Mouse (Mus musculus) MEL (cell line): ENCODE measurements around the gene Tlx3. TPM values are rescaled to one million over a fixed set of nuclear protein-coding genes. Genes with fewer than 3 reads are reported as not detected.

Source experiments
- DNase-seq: peaks from one replicate; pipeline ENCODE4 v3.0.0; 2011; ENCODE audit warnings: low read depth, low spot score
- H3K27ac ChIP-seq: 2 replicates; pipeline ENCODE4 v1.5.1; 2012; ENCODE audit warnings: low read depth, mild to moderate bottlenecking, control low read depth, low read length, moderate library complexity; ENCODE audit not compliant: control insufficient read depth
- H3K27me3 ChIP-seq, 2 experiments: fragments of 150-350 bp in 1 of 2; sonication (generic) in 1 of 2; 2 replicates each; pipeline ENCODE4 v1.6.1; 2012; ENCODE audit warnings: low read length in 2 of 2, mild to moderate bottlenecking in 2 of 2, improper control_type of control experiment in 1 of 2, moderate library complexity in 1 of 2; ENCODE audit not compliant: insufficient read depth in 2 of 2, control insufficient read depth in 1 of 2
- H3K36me3 ChIP-seq, 2 experiments: 2 replicates each; pipeline ENCODE4 v1.6.1; 2012 to 2014; ENCODE audit warnings: low read length in 2 of 2, improper control_type of control experiment in 1 of 2, inconsistent platforms in 1 of 2, mild to moderate bottlenecking in 1 of 2; ENCODE audit not compliant: insufficient read depth in 2 of 2, control insufficient read depth in 1 of 2
- H3K4me1 ChIP-seq, 2 experiments: fragments of 150-350 bp in 1 of 2; sonication (generic) in 1 of 2; 2 replicates each; pipeline ENCODE4 v1.6.1; 2012; ENCODE audit warnings: low read length in 2 of 2, improper control_type of control experiment in 1 of 2, mild to moderate bottlenecking in 1 of 2; ENCODE audit not compliant: insufficient read depth in 2 of 2, control insufficient read depth in 1 of 2
- H3K4me3 ChIP-seq, 2 experiments: fragments of 150-350 bp in 1 of 2; sonication (generic) in 1 of 2; 2 replicates each; pipeline ENCODE4 v1.5.1; 2012; ENCODE audit warnings: low read depth in 2 of 2, low read length in 2 of 2, mild to moderate bottlenecking in 2 of 2, moderate library complexity in 2 of 2, control low read depth in 1 of 2, improper control_type of control experiment in 1 of 2; ENCODE audit not compliant: control insufficient read depth in 1 of 2, insufficient read depth in 1 of 2
- H3K79me2 ChIP-seq: 2 replicates; pipeline ENCODE4 v1.6.1; 2012; ENCODE audit warnings: mild to moderate bottlenecking, low read length, moderate library complexity; ENCODE audit not compliant: control insufficient read depth, poor library complexity, insufficient read depth
- H3K9ac ChIP-seq: 2 replicates; pipeline ENCODE4 v1.6.1; 2012; ENCODE audit warnings: low read depth, mild to moderate bottlenecking, control low read depth, low read length, moderate library complexity; ENCODE audit not compliant: control insufficient read depth, poor library complexity, severe bottlenecking
- H3K9me3 ChIP-seq: fragments of 150-350 bp; sonication (generic); replicated peaks from 2 replicates; pipeline ENCODE4 v1.6.1; 2012; ENCODE audit warnings: mild to moderate bottlenecking, low read length, improper control_type of control experiment, moderate library complexity; ENCODE audit not compliant: insufficient read depth
- GABPA ChIP-seq: IDR thresholded peaks from 2 replicates; pipeline ENCODE4 v1.6.1; 2012; ENCODE audit warnings: low read depth, mild to moderate bottlenecking, inconsistent platforms, low read length, improper control_type of control experiment, moderate library complexity
- MYB ChIP-seq: IDR thresholded peaks from 2 replicates; pipeline ENCODE4 v1.6.1; 2011; ENCODE audit warnings: mild to moderate bottlenecking, low read depth, low read length, improper control_type of control experiment
- MYC ChIP-seq: IDR thresholded peaks from 2 replicates; pipeline ENCODE4 v1.6.1; 2011; ENCODE audit warnings: low read depth, mild to moderate bottlenecking, low read length, improper control_type of control experiment, moderate library complexity
- POLR2A ChIP-seq, 2 experiments: IDR thresholded peaks; 2 replicates each; pipeline ENCODE4 v1.6.1; 2011 to 2012; ENCODE audit warnings: low read length in 2 of 2, mild to moderate bottlenecking in 2 of 2, control low read depth in 1 of 2, improper control_type of control experiment in 1 of 2, low read depth in 1 of 2, moderate library complexity in 1 of 2; ENCODE audit not compliant: control insufficient read depth in 1 of 2, insufficient read depth in 1 of 2, poor library complexity in 1 of 2
- POLR2AphosphoS2 ChIP-seq: IDR thresholded peaks from 2 replicates; pipeline ENCODE4 v1.6.1; 2011; ENCODE audit warnings: low read length, improper control_type of control experiment
- POLR2AphosphoS5 ChIP-seq: IDR thresholded peaks from 2 replicates; pipeline ENCODE4 v1.6.1; 2012; ENCODE audit warnings: low read depth, borderline replicate concordance, mild to moderate bottlenecking, inconsistent platforms, low read length, moderate library complexity, mixed read lengths
- SIN3A ChIP-seq: IDR thresholded peaks from 2 replicates; pipeline ENCODE4 v1.6.1; 2012; ENCODE audit warnings: low read length, improper control_type of control experiment, inconsistent platforms
- USF1 ChIP-seq: IDR thresholded peaks from 2 replicates; pipeline ENCODE4 v1.6.1; 2014; ENCODE audit warnings: low read depth, mild to moderate bottlenecking, inconsistent platforms, low read length, improper control_type of control experiment, moderate library complexity
- ZMIZ1 ChIP-seq: IDR thresholded peaks from 2 replicates; pipeline ENCODE4 v1.6.1; 2012; ENCODE audit warnings: low read depth, mild to moderate bottlenecking, inconsistent platforms, low read length, improper control_type of control experiment, moderate library complexity
- ZNF384 ChIP-seq: IDR thresholded peaks from 2 replicates; pipeline ENCODE4 v1.6.1; 2012; ENCODE audit warnings: low read depth, mild to moderate bottlenecking, inconsistent platforms, low read length, improper control_type of control experiment
- polyA plus RNA-seq, 2 experiments: library from polyadenylated mRNA; stranded (reverse) in 1 of 2; unstranded in 1 of 2; fragments of >175 nt in 1 of 2; fragments of >200 nt in 1 of 2; gene quantifications; 2 replicates each; pipeline versions ENCODE4 v1.2.1 to v1.2.4; 2012; ENCODE audit warnings: low replicate concordance in 2 of 2, low read depth in 1 of 2; ENCODE audit not compliant: insufficient read length in 2 of 2, insufficient read depth in 1 of 2, missing spikeins in 1 of 2
- total RNA-seq: library from RNA; depleted of rRNA; stranded (reverse); fragments of 300-350 nt; gene quantifications from 2 replicates; pipeline ENCODE4 v1.2.3, GENCODE M21; 2012; rRNA removed

Tlx3 gene
- total and polyA plus RNA-seq, 3 experiments: not detected

DNA sequence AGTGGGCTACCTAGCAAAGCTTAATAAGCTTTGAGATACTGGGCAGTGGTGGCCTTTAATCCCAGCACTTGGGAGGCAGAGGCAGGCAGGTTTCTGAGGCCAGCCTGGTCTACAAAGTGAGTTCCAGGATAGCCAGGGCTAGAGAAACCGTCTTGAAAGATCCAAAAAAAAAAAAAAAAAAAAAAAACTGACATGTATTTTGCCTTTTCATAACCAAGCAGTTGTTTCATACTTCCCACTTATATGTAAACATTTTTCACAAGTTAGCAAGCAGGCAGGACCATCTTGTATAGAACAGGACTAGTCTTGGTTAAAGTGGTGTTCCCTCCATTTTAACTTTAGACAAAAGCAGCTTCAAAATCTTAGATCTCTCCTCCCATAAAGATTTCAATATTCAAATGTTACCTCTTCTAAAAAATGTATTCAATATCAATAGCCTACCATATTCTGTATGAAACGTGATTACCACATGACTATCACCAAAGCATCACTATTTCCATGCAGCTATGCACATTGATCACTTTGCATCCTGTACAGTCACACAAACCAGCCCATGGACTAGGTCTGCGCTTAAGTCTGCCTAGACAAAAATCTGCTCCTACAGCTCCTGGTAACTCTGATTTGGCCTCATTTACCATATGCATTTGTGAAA is 52.1 kb downstream of the Tlx3 start:
- Histone ChIP-seq H3K79me2 (peaks cover 3% of the 10 kb centered on the region; the same call in 1 of the 2 replicates), H3K9ac (no peak overlapping the region), H3K9me3 (no peaks in the 10 kb centered on the region), H3K4me3 (no peak overlapping the region), H3K36me3 (peaks cover 37 to 41% of the 10 kb centered on the region in 2 experiments), H3K27me3 (no peaks in the 10 kb centered on the region), H3K27ac (no peak overlapping the region), H3K4me1 (peaks cover 2 to 7% of the 10 kb centered on the region in 2 experiments; a peak in 2 of 4 replicates)
- TF ChIP-seq POLR2AphosphoS2: peak; percentile 80
- peak in 1 of 2 experiments; percentile 81; a peak in 2 of 4 replicates for TF ChIP-seq POLR2A (IDR thresholded peaks at IDR 0.05; ENCODE audit: control insufficient read depth in 1 of 2, insufficient read depth in 1 of 2, low read depth in 1 of 2, low read length in 2 of 2, poor library complexity in 1 of 2)
- TF ChIP-seq MYC: 0 out of 2 replicates have a peak, but pooled peaks have one; percentile 26
- TF ChIP-seq GABPA: no peak
- TF ChIP-seq ZMIZ1: peak; percentile 73; the same call in 1 of the 2 replicates
- TF ChIP-seq MYB: 0 out of 2 replicates have a peak, but pooled peaks have one; percentile 22
- 0 out of 2 replicates have a peak, but pooled peaks have one; percentile 13 for TF ChIP-seq POLR2AphosphoS5
- peak; percentile 59; the same call in 1 of the 2 replicates for TF ChIP-seq ZNF384
- no peak for TF ChIP-seq USF1
- TF ChIP-seq SIN3A: no peak
- DNase-seq: peak; percentile 59

Other genes with a start within 250 kb of the Tlx3 start
- 0.15 and 0.16 TPM in 2 replicates for gene Fgf18, start 56.2 kb downstream of the Tlx3 start, total RNA-seq
- under 1 TPM in 1 of 2 experiments, not detected in 1; 0.40 TPM for gene Fgf18, start 56.2 kb downstream of the Tlx3 start, polyA plus RNA-seq
- gene Npm1, start 40.4 kb downstream of the Tlx3 start, total RNA-seq: 4,033 and 4,319 TPM in 2 replicates
- 1,000 to 10,000 TPM in 1 of 2 experiments, 100 to 1,000 TPM in 1; 839 to 3,244 TPM for gene Npm1, start 40.4 kb downstream of the Tlx3 start, polyA plus RNA-seq
- gene Gm12117, start 73.1 kb upstream of the Tlx3 start, total RNA-seq: not detected in 2 replicates
- under 1 TPM in 1 of 2 experiments, not detected in 1; 0.40 TPM for gene Gm12117, start 73.1 kb upstream of the Tlx3 start, polyA plus RNA-seq